Mouse (Mus musculus) cerebellum, adult (tissue): ENCODE results near the gene Gm4181.
"Not testable (repeated sequence)": the region's sequence is repeated elsewhere in the genome, so short reads cannot be mapped to it uniquely, and the experiment has no call there.

Experiments used
- ATAC-seq: cut with Nextera tagmentation; 2 replicates; pipeline ENCODE4 v1.9.2; 2017; ENCODE audit warnings: mild to moderate bottlenecking, moderate library complexity, mixed read lengths; ENCODE audit not compliant: insufficient number of reproducible peaks, low FRiP score, low TSS enrichment

Gm4181 gene

GRCm38 (mm10) chr14:51635566-51635965 lies at the start of gene Gm4181:
Gene Gm4181, minus strand, starts transcription at chr14:51635666.
- ATAC-seq = not testable (repeated sequence)

- ATAC-seq = no peak
Measured at GRCm38 (mm10) chr14:51677269-51677668, 41.8 kb upstream of the Gm4181 start.

GRCm38 (mm10) chr14:51632426-51632825 lies 3.0 kb downstream of the Gm4181 start:
- not testable (repeated sequence) for ATAC-seq

GRCm38 (mm10) chr14:51611210-51611609 lies 24.3 kb downstream of the Gm4181 start, which contains the start of gene Gm17078:
Gene Gm17078, minus strand, starts transcription at chr14:51611310.
- ATAC-seq = no peak

GRCm38 (mm10) chr14:51592039-51592438 lies 43.4 kb downstream of the Gm4181 start, which contains the start of gene Gm17174:
Gene Gm17174, minus strand, starts transcription at chr14:51592139.
- ATAC-seq = not testable (repeated sequence)
